Mouse (Mus musculus): Measurements from ENCODE around the gene Spon2.

The Spon2 gene

GRCm38 (mm10) chr5:33218081-33218480 is at the start of gene Spon2:
Gene Spon2, minus strand, starts transcription at chr5:33218455.
- no peak for DNase-seq (ENCODE audit: low spot score in 2 of 2)

- DNase-seq (ENCODE audit: low spot score in 2 of 2): no peak
Measured at GRCm38 (mm10) chr5:33254416-33254815, 36.2 kb upstream of the Spon2 start.

GRCm38 (mm10) chr5:33248186-33248585 is 29.9 kb upstream of the Spon2 start:
- DNase-seq (ENCODE audit: low spot score in 2 of 2): no peak

GRCm38 (mm10) chr5:33247387-33247786 is 29.1 kb upstream of the Spon2 start:
- DNase-seq (ENCODE audit: low spot score in 2 of 2): no peak

GRCm38 (mm10) chr5:33245701-33246100 is 27.4 kb upstream of the Spon2 start:
- no peak for DNase-seq (ENCODE audit: low spot score in 2 of 2)

GRCm38 (mm10) chr5:33244377-33244920 is 26.2 kb upstream of the Spon2 start:
- DNase-seq (ENCODE audit: low spot score in 2 of 2): no peak

- no peak for DNase-seq (ENCODE audit: low spot score in 2 of 2)
Measured at GRCm38 (mm10) chr5:33239934-33240333, 21.7 kb upstream of the Spon2 start.

GRCm38 (mm10) chr5:33239111-33239714 is 21.0 kb upstream of the Spon2 start:
- DNase-seq (ENCODE audit: low spot score in 2 of 2): no peak

- DNase-seq (ENCODE audit: low spot score in 2 of 2): no peak
Measured at GRCm38 (mm10) chr5:33238256-33238645, 20.0 kb upstream of the Spon2 start.

- no peak for DNase-seq (ENCODE audit: low spot score in 2 of 2)
Measured at GRCm38 (mm10) chr5:33237600-33238255, 19.5 kb upstream of the Spon2 start.

GRCm38 (mm10) chr5:33234391-33235031 is 16.3 kb upstream of the Spon2 start:
- DNase-seq (ENCODE audit: low spot score in 2 of 2): no peak

GRCm38 (mm10) chr5:33232791-33233190 is 14.5 kb upstream of the Spon2 start:
- no peak for DNase-seq (ENCODE audit: low spot score in 2 of 2)

GRCm38 (mm10) chr5:33230285-33230684 is 12.0 kb upstream of the Spon2 start:
- no peak for DNase-seq (ENCODE audit: low spot score in 2 of 2)

- peak; percentile 21 to 31 for DNase-seq (ENCODE audit: low spot score in 2 of 2)
Measured at GRCm38 (mm10) chr5:33228428-33228827, 10.2 kb upstream of the Spon2 start.

GRCm38 (mm10) chr5:33225673-33226072 is 7.4 kb upstream of the Spon2 start:
- no peak for DNase-seq (ENCODE audit: low spot score in 2 of 2)

GRCm38 (mm10) chr5:33224491-33224890 is 6.2 kb upstream of the Spon2 start:
- no peak for DNase-seq (ENCODE audit: low spot score in 2 of 2)

- no peak for DNase-seq (ENCODE audit: low spot score in 2 of 2)
Measured at GRCm38 (mm10) chr5:33222841-33223744, 4.8 kb upstream of the Spon2 start.

- no peak for DNase-seq (ENCODE audit: low spot score in 2 of 2)
Measured at GRCm38 (mm10) chr5:33222389-33222788, 4.1 kb upstream of the Spon2 start.

GRCm38 (mm10) chr5:33220350-33221044 is 2.2 kb upstream of the Spon2 start:
- DNase-seq (ENCODE audit: low spot score in 2 of 2): peak in 1 of 2 experiments; percentile 39

GRCm38 (mm10) chr5:33219831-33220230 is 1.6 kb upstream of the Spon2 start:
- no peak for DNase-seq (ENCODE audit: low spot score in 2 of 2)
